Mouse (Mus musculus): ENCODE data around the gene Tll2. TPM values are rescaled to one million over a fixed set of nuclear protein-coding genes. Genes with fewer than 3 reads are reported as not detected.
A peak's percentile ranks its signal among the peaks of the same experiment; 100 is the strongest.

The Tll2 gene
- polyA plus RNA-seq, 1 experiment from 2014 or later = 0.10 TPM

DNA sequence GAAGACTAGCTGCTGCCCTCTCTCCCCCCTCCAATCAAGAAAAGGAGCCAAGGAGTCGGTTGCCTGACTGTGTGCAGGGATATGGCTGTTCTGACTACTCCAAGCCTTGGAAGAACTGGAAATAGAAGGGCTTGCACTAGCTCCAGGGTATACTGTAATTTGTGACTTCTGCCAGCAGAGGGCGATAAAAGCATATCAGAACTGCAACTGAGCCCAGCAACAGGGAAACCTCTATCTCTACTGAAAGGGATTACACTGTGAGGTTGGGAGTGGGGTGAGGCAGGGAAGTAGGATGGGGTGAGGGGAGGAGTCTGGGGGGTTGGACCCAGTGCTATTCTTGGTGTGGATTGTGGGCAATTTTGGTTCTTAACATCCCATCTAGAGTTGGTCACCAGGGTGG, 119.9 kb downstream of the Tll2 start:
- Histone ChIP-seq H3K9ac (ENCODE audit: low read depth, low read length) (no peak overlapping the region), H3K9me3 (ENCODE audit: control insufficient read depth, low read length) (no peaks in the 10 kb centered on the region), H3K27ac (ENCODE audit: low read length) (no peak overlapping the region), H3K4me1 (ENCODE audit: control insufficient read depth, insufficient read depth, low read length) (no peaks in the 10 kb centered on the region), H3K36me3 (ENCODE audit: control insufficient read depth, insufficient read depth, low read length) (no peaks in the 10 kb centered on the region), H3K27me3 (replicated peaks; ENCODE audit: control insufficient read depth, insufficient read depth, low read length) (peaks cover 3% of the 10 kb centered on the region; the same call in 1 of the 2 replicates), H3K4me3 (ENCODE audit: low read length) (no peak overlapping the region), H3K4me2 (ENCODE audit: low read depth, low read length) (no peak overlapping the region)
- 0% methylated on average over 2 of the region's 2 CpGs for WGBS
- ATAC-seq = peak; percentile 26; the same call in 1 of the 2 replicates

- H3K27me3 ChIP-seq (replicated peaks; ENCODE audit: control insufficient read depth, insufficient read depth, low read length) = peaks cover 3% of the 10 kb centered on the region; the same call in 1 of the 2 replicates
- no peak overlapping the region for H3K27ac ChIP-seq (ENCODE audit: low read length)
- no peak for ATAC-seq
- H3K9me3 ChIP-seq (ENCODE audit: control insufficient read depth, low read length) = no peaks in the 10 kb centered on the region
- H3K4me2 ChIP-seq (ENCODE audit: low read depth, low read length) = no peak overlapping the region
- 81% methylated on average over 6 of the region's 6 CpGs for WGBS
- H3K4me3 ChIP-seq (ENCODE audit: low read length) = no peak overlapping the region
- no peak overlapping the region for H3K9ac ChIP-seq (ENCODE audit: low read depth, low read length)
- no peaks in the 10 kb centered on the region for H3K36me3 ChIP-seq (ENCODE audit: control insufficient read depth, insufficient read depth, low read length)
- no peaks in the 10 kb centered on the region for H3K4me1 ChIP-seq (ENCODE audit: control insufficient read depth, insufficient read depth, low read length)
Observed at GRCm38 (mm10) chr19:41086289-41086688, 120.3 kb downstream of the Tll2 start.

DNA sequence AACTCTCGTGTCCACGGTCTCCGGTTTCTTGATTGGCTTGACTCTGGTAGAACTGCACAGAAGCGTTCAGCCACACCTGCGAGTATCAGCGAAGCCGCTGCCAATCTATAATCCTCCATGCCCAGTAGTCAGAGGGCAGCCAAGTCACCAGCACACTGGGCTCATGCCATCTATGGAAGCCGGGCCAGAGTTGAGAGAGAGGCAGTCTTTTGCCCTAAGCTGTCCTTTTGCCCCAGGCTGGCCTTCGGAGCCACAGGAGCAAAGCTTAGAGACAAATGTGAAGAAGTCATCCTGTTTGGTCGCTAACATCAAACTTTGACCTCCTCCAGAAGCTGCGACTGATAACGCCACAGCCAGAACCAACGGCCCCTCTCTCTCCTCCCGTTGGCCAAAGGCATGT, 123.0 kb downstream of the Tll2 start:
- no peak overlapping the region for H3K27ac ChIP-seq (ENCODE audit: low read length)
- H3K27me3 ChIP-seq (replicated peaks; ENCODE audit: control insufficient read depth, insufficient read depth, low read length) = no peaks in the 10 kb centered on the region; the same call in 1 of the 2 replicates
- H3K9ac ChIP-seq (ENCODE audit: low read depth, low read length) = no peak overlapping the region
- 86% methylated on average over 14 of the region's 14 CpGs for WGBS
- H3K4me3 ChIP-seq (ENCODE audit: low read length) = no peak overlapping the region
- no peaks in the 10 kb centered on the region for H3K9me3 ChIP-seq (ENCODE audit: control insufficient read depth, low read length)
- no peak for ATAC-seq
- no peaks in the 10 kb centered on the region for H3K36me3 ChIP-seq (ENCODE audit: control insufficient read depth, insufficient read depth, low read length)
- H3K4me1 ChIP-seq (ENCODE audit: control insufficient read depth, insufficient read depth, low read length) = no peaks in the 10 kb centered on the region
- H3K4me2 ChIP-seq (ENCODE audit: low read depth, low read length) = no peak overlapping the region

DNA sequence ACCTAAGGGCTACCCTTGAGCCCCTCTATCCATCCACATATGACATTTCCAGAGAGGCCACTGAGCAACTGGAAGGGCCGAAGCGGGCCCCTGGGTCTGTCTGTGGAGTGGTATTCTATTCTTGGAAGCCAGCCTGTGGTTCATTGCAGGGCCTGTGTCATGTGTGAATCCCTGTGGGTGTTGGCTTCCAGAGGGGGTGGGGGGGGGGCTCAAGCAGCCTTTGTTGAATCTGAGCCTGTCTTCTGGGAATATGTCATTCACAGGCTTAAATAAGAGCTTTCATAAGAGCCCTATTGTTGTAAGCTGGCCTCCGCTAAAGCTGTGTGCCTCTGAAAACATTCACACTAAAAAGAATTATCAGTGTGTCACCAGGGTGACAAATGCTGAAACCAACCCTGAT, 125.0 kb downstream of the Tll2 start:
- no peaks in the 10 kb centered on the region for H3K36me3 ChIP-seq (ENCODE audit: control insufficient read depth, insufficient read depth, low read length)
- no peak overlapping the region for H3K4me3 ChIP-seq (ENCODE audit: low read length)
- no peaks in the 10 kb centered on the region for H3K4me1 ChIP-seq (ENCODE audit: control insufficient read depth, insufficient read depth, low read length)
- no peaks in the 10 kb centered on the region for H3K27me3 ChIP-seq (replicated peaks; ENCODE audit: control insufficient read depth, insufficient read depth, low read length)
- no peak for ATAC-seq
- no peak overlapping the region for H3K9ac ChIP-seq (ENCODE audit: low read depth, low read length)
- no peak overlapping the region for H3K4me2 ChIP-seq (ENCODE audit: low read depth, low read length)
- H3K9me3 ChIP-seq (ENCODE audit: control insufficient read depth, low read length) = no peaks in the 10 kb centered on the region
- H3K27ac ChIP-seq (ENCODE audit: low read length) = no peak overlapping the region
- WGBS = 72% methylated on average over 3 of the region's 3 CpGs

DNA sequence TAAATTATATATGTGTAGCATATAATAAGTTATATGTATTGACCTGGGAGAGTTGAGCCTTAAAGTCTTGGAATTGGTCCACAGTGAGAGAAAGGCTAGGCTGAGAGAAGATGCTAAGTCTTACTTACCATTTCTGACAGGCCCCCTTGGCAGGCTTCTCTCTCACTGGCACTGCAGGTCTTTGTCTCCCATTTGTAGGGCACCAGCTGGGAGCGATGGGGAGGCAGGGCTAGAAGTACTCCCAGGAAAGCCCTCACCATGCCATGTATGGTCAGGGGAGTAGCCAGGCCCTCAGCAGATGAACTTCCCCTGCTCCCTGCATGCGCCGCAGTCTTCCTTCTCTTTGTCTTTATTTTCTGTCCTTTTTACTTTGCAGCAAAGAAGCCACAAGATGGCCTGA, 129.7 kb downstream of the Tll2 start, which contains the start of gene Opalin:
TSS of gene Opalin (minus strand) at position 208 of the 400 bp plus-strand sequence.
- no peak within 1 kb of the TSS for H3K9ac ChIP-seq (ENCODE audit: low read depth, low read length)
- no peak for ATAC-seq
- H3K36me3 ChIP-seq (ENCODE audit: control insufficient read depth, insufficient read depth, low read length) = no peaks in the 10 kb centered on the region
- no peak within 1 kb of the TSS for H3K4me2 ChIP-seq (ENCODE audit: low read depth, low read length)
- H3K27me3 ChIP-seq (replicated peaks; ENCODE audit: control insufficient read depth, insufficient read depth, low read length) = no peaks in the 10 kb centered on the region
- no peak within 1 kb of the TSS for H3K4me3 ChIP-seq (ENCODE audit: low read length)
- no peak within 1 kb of the TSS for H3K27ac ChIP-seq (ENCODE audit: low read length)
- 72% methylated on average over 3 of the region's 3 CpGs for WGBS
- no peaks in the 10 kb centered on the region for H3K9me3 ChIP-seq (ENCODE audit: control insufficient read depth, low read length)
- H3K4me1 ChIP-seq (ENCODE audit: control insufficient read depth, insufficient read depth, low read length) = no peaks in the 10 kb centered on the region

DNA sequence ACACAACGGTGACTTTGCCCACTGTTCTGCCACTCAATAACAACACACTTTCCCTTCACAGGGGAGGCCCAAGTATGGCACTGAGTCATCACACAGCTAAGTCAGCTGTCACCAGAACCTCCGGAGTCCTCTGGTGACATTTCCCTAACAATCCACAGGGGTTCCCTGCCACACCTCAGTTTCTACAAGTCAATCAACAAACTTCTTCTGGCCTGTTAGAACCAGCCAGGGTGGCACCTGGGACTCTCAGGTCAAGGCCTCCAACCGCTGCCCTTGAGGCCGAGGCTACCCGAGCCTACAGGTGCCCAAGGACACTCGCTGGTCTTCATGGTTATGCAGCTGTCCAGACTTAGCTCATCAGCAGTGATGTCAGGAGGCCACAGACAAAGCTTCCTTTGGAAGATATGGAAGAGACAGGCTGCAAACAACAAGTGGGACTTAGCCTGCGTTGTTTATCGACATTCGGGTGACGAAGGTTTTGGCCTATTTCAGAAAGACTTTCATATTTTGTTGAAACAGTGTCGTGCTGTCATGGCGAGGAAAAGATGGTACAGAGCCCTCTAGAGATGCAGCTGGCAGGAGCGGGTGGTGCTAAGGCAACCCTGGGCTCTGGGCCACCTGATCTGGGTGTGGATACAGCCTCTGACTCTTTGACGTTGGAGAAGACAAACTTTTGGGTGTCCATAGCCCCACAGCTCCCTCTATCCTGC, 132.7 kb downstream of the Tll2 start:
- H3K4me1 ChIP-seq (ENCODE audit: control insufficient read depth, insufficient read depth, low read length) = no peaks in the 10 kb centered on the region
- H3K9ac ChIP-seq (ENCODE audit: low read depth, low read length) = no peak overlapping the region
- H3K9me3 ChIP-seq (ENCODE audit: control insufficient read depth, low read length) = no peaks in the 10 kb centered on the region
- no peak overlapping the region for H3K4me3 ChIP-seq (ENCODE audit: low read length)
- WGBS = 81% methylated on average over 14 of the region's 14 CpGs
- H3K27me3 ChIP-seq (replicated peaks; ENCODE audit: control insufficient read depth, insufficient read depth, low read length) = no peaks in the 10 kb centered on the region
- H3K4me2 ChIP-seq (ENCODE audit: low read depth, low read length) = no peak overlapping the region
- H3K36me3 ChIP-seq (ENCODE audit: control insufficient read depth, insufficient read depth, low read length) = no peaks in the 10 kb centered on the region
- no peak for ATAC-seq
- no peak overlapping the region for H3K27ac ChIP-seq (ENCODE audit: low read length)

- H3K27me3 ChIP-seq (replicated peaks; ENCODE audit: control insufficient read depth, insufficient read depth, low read length) = no peaks in the 10 kb centered on the region; the same call in 1 of the 2 replicates
- no peak overlapping the region for H3K9ac ChIP-seq (ENCODE audit: low read depth, low read length)
- WGBS = 7% methylated on average over 8 of the region's 8 CpGs
- H3K4me3 ChIP-seq (ENCODE audit: low read length) = no peak overlapping the region
- H3K36me3 ChIP-seq (ENCODE audit: control insufficient read depth, insufficient read depth, low read length) = no peaks in the 10 kb centered on the region
- ATAC-seq = no peak
- no peak overlapping the region for H3K4me2 ChIP-seq (ENCODE audit: low read depth, low read length)
- H3K4me1 ChIP-seq (ENCODE audit: control insufficient read depth, insufficient read depth, low read length) = no peaks in the 10 kb centered on the region
- no peak overlapping the region for H3K27ac ChIP-seq (ENCODE audit: low read length)
- H3K9me3 ChIP-seq (ENCODE audit: control insufficient read depth, low read length) = no peaks in the 10 kb centered on the region
Observed at GRCm38 (mm10) chr19:41071500-41071899, 135.1 kb downstream of the Tll2 start.

DNA sequence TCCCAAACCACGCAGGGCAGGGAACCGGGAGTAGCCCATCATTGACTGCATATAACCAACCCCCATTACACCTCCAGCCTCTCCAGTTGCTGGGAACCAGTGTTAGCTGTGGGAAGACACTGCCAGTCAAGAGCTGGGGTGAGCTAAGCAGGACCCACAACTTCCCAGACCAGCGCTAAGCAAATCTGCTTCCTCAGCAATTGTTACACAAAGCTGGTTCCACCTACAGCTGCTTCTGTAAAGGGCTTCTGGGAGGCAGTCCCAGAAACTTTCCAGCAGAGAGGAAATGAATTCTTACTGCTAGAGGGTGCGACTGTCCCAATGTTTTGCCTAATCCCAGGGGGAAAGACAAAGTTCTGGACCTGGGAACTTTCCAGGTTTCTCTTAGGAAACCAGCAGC, 151.9 kb downstream of the Tll2 start:
- H3K4me3 ChIP-seq (ENCODE audit: low read length) = no peak overlapping the region
- H3K4me1 ChIP-seq (ENCODE audit: control insufficient read depth, insufficient read depth, low read length) = 0 out of 2 replicates have a peak, but pooled peaks cover 10% of the 10 kb centered on the region
- ATAC-seq = no peak
- H3K27me3 ChIP-seq (replicated peaks; ENCODE audit: control insufficient read depth, insufficient read depth, low read length) = no peaks in the 10 kb centered on the region
- H3K27ac ChIP-seq (ENCODE audit: low read length) = no peak overlapping the region
- H3K9ac ChIP-seq (ENCODE audit: low read depth, low read length) = no peak overlapping the region
- no peaks in the 10 kb centered on the region for H3K36me3 ChIP-seq (ENCODE audit: control insufficient read depth, insufficient read depth, low read length)
- no peak overlapping the region for H3K4me2 ChIP-seq (ENCODE audit: low read depth, low read length)
- WGBS = 74% methylated on average over 4 of the region's 4 CpGs
- no peaks in the 10 kb centered on the region for H3K9me3 ChIP-seq (ENCODE audit: control insufficient read depth, low read length)

DNA sequence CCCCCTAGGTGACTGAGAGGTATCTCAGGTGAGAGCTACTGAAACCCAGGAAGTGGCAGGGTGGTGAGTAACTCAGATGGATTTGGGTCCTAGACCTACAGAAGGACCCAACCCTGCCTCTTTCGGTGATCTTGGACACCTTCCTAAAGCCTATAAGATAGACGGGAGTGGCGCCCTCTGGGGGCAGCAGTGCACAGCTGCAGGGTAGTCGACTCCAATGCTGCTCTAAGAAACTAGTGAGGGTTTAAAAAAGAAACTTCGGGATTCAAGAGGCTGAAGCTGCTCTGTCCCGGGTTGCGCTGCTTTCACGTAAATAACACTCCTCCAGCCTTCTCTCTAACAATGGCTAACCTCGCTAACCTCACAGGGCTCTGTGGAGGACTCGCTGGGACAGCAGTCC, 153.1 kb downstream of the Tll2 start:
- no peaks in the 10 kb centered on the region for H3K27me3 ChIP-seq (replicated peaks; ENCODE audit: control insufficient read depth, insufficient read depth, low read length)
- 35% methylated on average over 10 of the region's 10 CpGs for WGBS
- no peak overlapping the region for H3K27ac ChIP-seq (ENCODE audit: low read length)
- no peak overlapping the region for H3K9ac ChIP-seq (ENCODE audit: low read depth, low read length)
- ATAC-seq = no peak
- no peak overlapping the region for H3K4me3 ChIP-seq (ENCODE audit: low read length)
- no peaks in the 10 kb centered on the region for H3K9me3 ChIP-seq (ENCODE audit: control insufficient read depth, low read length)
- no peak overlapping the region for H3K4me2 ChIP-seq (ENCODE audit: low read depth, low read length)
- 0 out of 2 replicates have a peak, but pooled peaks cover 10% of the 10 kb centered on the region for H3K4me1 ChIP-seq (ENCODE audit: control insufficient read depth, insufficient read depth, low read length)
- H3K36me3 ChIP-seq (ENCODE audit: control insufficient read depth, insufficient read depth, low read length) = no peaks in the 10 kb centered on the region

GRCm38 (mm10) chr19:41052247-41052646, 154.4 kb downstream of the Tll2 start:
- no peak overlapping the region for H3K4me2 ChIP-seq (ENCODE audit: low read depth, low read length)
- no peak overlapping the region for H3K4me3 ChIP-seq (ENCODE audit: low read length)
- H3K36me3 ChIP-seq (ENCODE audit: control insufficient read depth, insufficient read depth, low read length) = no peaks in the 10 kb centered on the region
- H3K4me1 ChIP-seq (ENCODE audit: control insufficient read depth, insufficient read depth, low read length) = 0 out of 2 replicates have a peak, but pooled peaks cover 10% of the 10 kb centered on the region
- no peak overlapping the region for H3K27ac ChIP-seq (ENCODE audit: low read length)
- no peaks in the 10 kb centered on the region for H3K27me3 ChIP-seq (replicated peaks; ENCODE audit: control insufficient read depth, insufficient read depth, low read length)
- peak; percentile 71; the same call in 1 of the 2 replicates for ATAC-seq
- H3K9me3 ChIP-seq (ENCODE audit: control insufficient read depth, low read length) = no peaks in the 10 kb centered on the region
- 33% methylated on average over 5 of the region's 5 CpGs for WGBS
- no peak overlapping the region for H3K9ac ChIP-seq (ENCODE audit: low read depth, low read length)
